Mouse (Mus musculus) spleen, adult 2 months (tissue): ENCODE results near the gene Pfn1.

Experiments
- CTCF ChIP-seq: fragments of 200-500 bp; IDR thresholded peaks from 2 replicates; pipeline ENCODE4 v1.5.1; 2011; ENCODE audit warnings: mild to moderate bottlenecking, inconsistent platforms; ENCODE audit not compliant: insufficient read depth, insufficient read length, insufficient replicate concordance; ENCODE audit errors: extremely low read depth
- POLR2A ChIP-seq: fragments of 200-500 bp; IDR thresholded peaks from 2 replicates; pipeline ENCODE4 v1.6.1; 2011; ENCODE audit warnings: low read depth, low read length, inconsistent platforms

GRCm38 (mm10) chr11:70641241-70641640, 13.2 kb downstream of the Pfn1 start:
- TF ChIP-seq CTCF (no peak), POLR2A (no peak)
